Mouse (Mus musculus) MEL (cell line): Measurements from ENCODE around the gene Fam219a. TPM values are rescaled to one million over a fixed set of nuclear protein-coding genes. Genes with fewer than 3 reads are reported as not detected.

Experiments used
- DNase-seq: peaks from one replicate; pipeline ENCODE4 v3.0.0; 2011; ENCODE audit warnings: low read depth, low spot score
- H3K27ac ChIP-seq: 2 replicates; pipeline ENCODE4 v1.5.1; 2012; ENCODE audit warnings: low read depth, mild to moderate bottlenecking, control low read depth, low read length, moderate library complexity; ENCODE audit not compliant: control insufficient read depth
- H3K27me3 ChIP-seq, 2 experiments: fragments of 150-350 bp in 1 of 2; sonication (generic) in 1 of 2; 2 replicates each; pipeline ENCODE4 v1.6.1; 2012; ENCODE audit warnings: low read length in 2 of 2, mild to moderate bottlenecking in 2 of 2, improper control_type of control experiment in 1 of 2, moderate library complexity in 1 of 2; ENCODE audit not compliant: insufficient read depth in 2 of 2, control insufficient read depth in 1 of 2
- H3K36me3 ChIP-seq, 2 experiments: 2 replicates each; pipeline ENCODE4 v1.6.1; 2012 to 2014; ENCODE audit warnings: low read length in 2 of 2, improper control_type of control experiment in 1 of 2, inconsistent platforms in 1 of 2, mild to moderate bottlenecking in 1 of 2; ENCODE audit not compliant: insufficient read depth in 2 of 2, control insufficient read depth in 1 of 2
- H3K4me1 ChIP-seq, 2 experiments: fragments of 150-350 bp in 1 of 2; sonication (generic) in 1 of 2; 2 replicates each; pipeline ENCODE4 v1.6.1; 2012; ENCODE audit warnings: low read length in 2 of 2, improper control_type of control experiment in 1 of 2, mild to moderate bottlenecking in 1 of 2; ENCODE audit not compliant: insufficient read depth in 2 of 2, control insufficient read depth in 1 of 2
- H3K4me3 ChIP-seq, 2 experiments: fragments of 150-350 bp in 1 of 2; sonication (generic) in 1 of 2; 2 replicates each; pipeline ENCODE4 v1.5.1; 2012; ENCODE audit warnings: low read depth in 2 of 2, low read length in 2 of 2, mild to moderate bottlenecking in 2 of 2, moderate library complexity in 2 of 2, control low read depth in 1 of 2, improper control_type of control experiment in 1 of 2; ENCODE audit not compliant: control insufficient read depth in 1 of 2, insufficient read depth in 1 of 2
- H3K79me2 ChIP-seq: 2 replicates; pipeline ENCODE4 v1.6.1; 2012; ENCODE audit warnings: mild to moderate bottlenecking, low read length, moderate library complexity; ENCODE audit not compliant: control insufficient read depth, poor library complexity, insufficient read depth
- H3K9ac ChIP-seq: 2 replicates; pipeline ENCODE4 v1.6.1; 2012; ENCODE audit warnings: low read depth, mild to moderate bottlenecking, control low read depth, low read length, moderate library complexity; ENCODE audit not compliant: control insufficient read depth, poor library complexity, severe bottlenecking
- H3K9me3 ChIP-seq: fragments of 150-350 bp; sonication (generic); replicated peaks from 2 replicates; pipeline ENCODE4 v1.6.1; 2012; ENCODE audit warnings: mild to moderate bottlenecking, low read length, improper control_type of control experiment, moderate library complexity; ENCODE audit not compliant: insufficient read depth
- CHD2 ChIP-seq: IDR thresholded peaks from 2 replicates; pipeline ENCODE4 v1.6.1; 2011; ENCODE audit warnings: low read length, improper control_type of control experiment
- CTCF ChIP-seq, 3 experiments: IDR thresholded peaks in 2 of 3; conservative IDR thresholded peaks in 1 of 3; 2 replicates each; pipeline ENCODE4 v1.5.1; 2011 to 2012; ENCODE audit warnings: low read length in 3 of 3, low read depth in 2 of 3, mild to moderate bottlenecking in 2 of 3, improper control_type of control experiment in 1 of 3, inconsistent platforms in 1 of 3, mixed read lengths in 1 of 3, moderate library complexity in 1 of 3; ENCODE audit not compliant: control insufficient read depth in 1 of 3, insufficient read depth in 1 of 3, poor library complexity in 1 of 3, severe bottlenecking in 1 of 3
- EP300 ChIP-seq, 2 experiments: IDR thresholded peaks; 2 replicates each; pipeline ENCODE4 v1.6.1; 2011; ENCODE audit warnings: improper control_type of control experiment in 2 of 2, low read length in 2 of 2, low read depth in 1 of 2, mild to moderate bottlenecking in 1 of 2
- ETS1 ChIP-seq: IDR thresholded peaks from 2 replicates; pipeline ENCODE4 v1.6.1; 2012; ENCODE audit warnings: low read depth, mild to moderate bottlenecking, inconsistent platforms, low read length, improper control_type of control experiment, moderate library complexity
- GATA1 ChIP-seq: IDR thresholded peaks from 2 replicates; pipeline ENCODE4 v1.6.1; 2011; ENCODE audit warnings: low read depth, low read length, improper control_type of control experiment
- HCFC1 ChIP-seq: IDR thresholded peaks from 2 replicates; pipeline ENCODE4 v1.6.1; 2012; ENCODE audit warnings: low read depth, mild to moderate bottlenecking, inconsistent platforms, low read length, improper control_type of control experiment, moderate library complexity
- JUND ChIP-seq: IDR thresholded peaks from 2 replicates; pipeline ENCODE4 v1.6.1; 2011; ENCODE audit warnings: low read depth, mild to moderate bottlenecking, improper control_type of control experiment, low read length
- MEF2A ChIP-seq: IDR thresholded peaks from 2 replicates; pipeline ENCODE4 v1.6.1; 2014; ENCODE audit warnings: low read depth, mild to moderate bottlenecking, inconsistent platforms, low read length, improper control_type of control experiment; ENCODE audit not compliant: poor library complexity, insufficient replicate concordance, severe bottlenecking; ENCODE audit errors: extremely low read depth
- MYC ChIP-seq: IDR thresholded peaks from 2 replicates; pipeline ENCODE4 v1.6.1; 2011; ENCODE audit warnings: low read depth, mild to moderate bottlenecking, low read length, improper control_type of control experiment, moderate library complexity
- NELFE ChIP-seq: IDR thresholded peaks from 2 replicates; pipeline ENCODE4 v1.6.1; 2011; ENCODE audit warnings: low read depth, low read length, improper control_type of control experiment
- NRF1 ChIP-seq: IDR thresholded peaks from 2 replicates; pipeline ENCODE4 v1.6.1; 2014; ENCODE audit warnings: low read depth, mild to moderate bottlenecking, inconsistent platforms, low read length, improper control_type of control experiment, moderate library complexity; ENCODE audit not compliant: poor library complexity, insufficient read depth, severe bottlenecking
- POLR2AphosphoS2 ChIP-seq: IDR thresholded peaks from 2 replicates; pipeline ENCODE4 v1.6.1; 2011; ENCODE audit warnings: low read length, improper control_type of control experiment
- RAD21 ChIP-seq: IDR thresholded peaks from 2 replicates; pipeline ENCODE4 v1.6.1; 2011; ENCODE audit warnings: mild to moderate bottlenecking, low read depth, low read length, improper control_type of control experiment
- RCOR1 ChIP-seq: IDR thresholded peaks from 2 replicates; pipeline ENCODE4 v1.6.1; 2012; ENCODE audit warnings: low read depth, mild to moderate bottlenecking, inconsistent platforms, low read length, improper control_type of control experiment
- SIN3A ChIP-seq: IDR thresholded peaks from 2 replicates; pipeline ENCODE4 v1.6.1; 2012; ENCODE audit warnings: low read length, improper control_type of control experiment, inconsistent platforms
- SMC3 ChIP-seq: IDR thresholded peaks from 2 replicates; pipeline ENCODE4 v1.6.1; 2011; ENCODE audit warnings: low read depth, low read length, improper control_type of control experiment
- TBP ChIP-seq: IDR thresholded peaks from 2 replicates; pipeline ENCODE4 v1.8.0; 2011; ENCODE audit warnings: low read depth, low read length, improper control_type of control experiment
- USF1 ChIP-seq: IDR thresholded peaks from 2 replicates; pipeline ENCODE4 v1.6.1; 2014; ENCODE audit warnings: low read depth, mild to moderate bottlenecking, inconsistent platforms, low read length, improper control_type of control experiment, moderate library complexity
- ZC3H11A ChIP-seq: IDR thresholded peaks from 2 replicates; pipeline ENCODE4 v1.6.1; 2012; ENCODE audit warnings: low read depth, mild to moderate bottlenecking, inconsistent platforms, low read length, improper control_type of control experiment
- polyA plus RNA-seq, 2 experiments: library from polyadenylated mRNA; stranded (reverse) in 1 of 2; unstranded in 1 of 2; fragments of >175 nt in 1 of 2; fragments of >200 nt in 1 of 2; gene quantifications; 2 replicates each; pipeline versions ENCODE4 v1.2.1 to v1.2.4; 2012; ENCODE audit warnings: low replicate concordance in 2 of 2, low read depth in 1 of 2; ENCODE audit not compliant: insufficient read length in 2 of 2, insufficient read depth in 1 of 2, missing spikeins in 1 of 2
- total RNA-seq: library from RNA; depleted of rRNA; stranded (reverse); fragments of 300-350 nt; gene quantifications from 2 replicates; pipeline ENCODE4 v1.2.3, GENCODE M21; 2012

Fam219a gene
- total and polyA plus RNA-seq, 3 experiments = 0.85 to 3.8 TPM; not detected in 1

GRCm38 (mm10) chr4:41517233-41517632 is 52.1 kb downstream of the Fam219a start, which contains the start of gene 1110017D15Rik:
Gene 1110017D15Rik (minus strand): TSS chr4:41517333.
- no peaks in the 10 kb centered on the region for H3K79me2 ChIP-seq
- H3K36me3 ChIP-seq = no peaks in the 10 kb centered on the region
- peaks cover 0 to 5% of the 10 kb centered on the region in 2 experiments; a peak in 2 of 4 replicates for H3K27me3 ChIP-seq

GRCm38 (mm10) chr4:41513714-41514113 is 55.6 kb downstream of the Fam219a start:
- H3K9me3 ChIP-seq = no peaks in the 10 kb centered on the region
- no peak overlapping the region for H3K9ac ChIP-seq
- H3K27ac ChIP-seq = no peak overlapping the region
- no peak overlapping the region for H3K4me3 ChIP-seq
- no peak for DNase-seq
- H3K27me3 ChIP-seq = peaks cover 3 to 8% of the 10 kb centered on the region in 2 experiments; a peak in 3 of 4 replicates
- H3K36me3 ChIP-seq = no peaks in the 10 kb centered on the region
- TF ChIP-seq SIN3A = no peak
- TF ChIP-seq GATA1 = no peak
- H3K79me2 ChIP-seq = no peaks in the 10 kb centered on the region
- no peaks in the 10 kb centered on the region for H3K4me1 ChIP-seq

More at GRCm38 (mm10) chr4:41517233-41517632, 52.1 kb downstream of the Fam219a start, which contains the start of gene 1110017D15Rik:
- DNase-seq = no peak
- Histone ChIP-seq H3K4me3 (no peak within 1 kb of the TSS), H3K27ac (no peak within 1 kb of the TSS), H3K9ac (no peak within 1 kb of the TSS), H3K9me3 (no peaks in the 10 kb centered on the region), H3K4me1 (no peaks in the 10 kb centered on the region)
- TF ChIP-seq MEF2A = no peak
- no peak for TF ChIP-seq SMC3
- TF ChIP-seq POLR2AphosphoS2 = no peak
- TF ChIP-seq CHD2 = no peak
- no peak for TF ChIP-seq ZC3H11A
- TF ChIP-seq SIN3A = no peak
- no peak for TF ChIP-seq RAD21
- TF ChIP-seq USF1 = no peak
- no peak for TF ChIP-seq JUND
- no peak for TF ChIP-seq HCFC1
- no peak for TF ChIP-seq TBP
- TF ChIP-seq NRF1 = no peak
- TF ChIP-seq RCOR1 = no peak
- TF ChIP-seq EP300 (IDR thresholded peaks at IDR 0.05; ENCODE audit: low read depth in 1 of 2, low read length in 2 of 2) = no peak
- no peak for TF ChIP-seq CTCF (IDR thresholded peaks at IDR 0.05 in 2 of 3, conservative IDR thresholded peaks at IDR 0.05 in 1 of 3; ENCODE audit: control insufficient read depth in 1 of 3, insufficient read depth in 1 of 3, low read depth in 2 of 3, low read length in 3 of 3, poor library complexity in 1 of 3, severe bottlenecking in 1 of 3)
- no peak for TF ChIP-seq ETS1
- TF ChIP-seq NELFE = no peak
- no peak for TF ChIP-seq MYC
